Mouse (Mus musculus) brain, embryonic 14.5 days (tissue): ENCODE data around the gene Ccdc148. TPM values are rescaled to one million over a fixed set of nuclear protein-coding genes. Genes with fewer than 3 reads are reported as not detected.

ENCODE experiments used
- DNase-seq: peaks from one replicate; pipeline ENCODE4 v3.0.0-alpha.2; 2011; ENCODE audit warnings: low read depth
- CTCF ChIP-seq: fragments of 200-500 bp; IDR thresholded peaks from 2 replicates; pipeline ENCODE4 v1.5.1; 2012; ENCODE audit warnings: inconsistent platforms, mild to moderate bottlenecking, moderate library complexity, borderline replicate concordance; ENCODE audit not compliant: insufficient read depth, insufficient read length; ENCODE audit errors: extremely low read depth
- POLR2A ChIP-seq: fragments of 200-500 bp; IDR thresholded peaks from 2 replicates; pipeline ENCODE4 v1.6.1; 2012; ENCODE audit warnings: mild to moderate bottlenecking, inconsistent platforms, borderline replicate concordance; ENCODE audit not compliant: poor library complexity, insufficient read depth, insufficient read length, severe bottlenecking; ENCODE audit errors: extremely low read depth
- polyA plus RNA-seq: library from polyadenylated mRNA; depleted of rRNA; stranded (reverse); fragments of >200 nt; gene quantifications from 2 replicates; pipeline ENCODE4 v1.2.3, GENCODE M21; 2012; rRNA removed

Gene Ccdc148
- 1.9 and 2.5 TPM in 2 replicates for polyA plus RNA-seq

DNA sequence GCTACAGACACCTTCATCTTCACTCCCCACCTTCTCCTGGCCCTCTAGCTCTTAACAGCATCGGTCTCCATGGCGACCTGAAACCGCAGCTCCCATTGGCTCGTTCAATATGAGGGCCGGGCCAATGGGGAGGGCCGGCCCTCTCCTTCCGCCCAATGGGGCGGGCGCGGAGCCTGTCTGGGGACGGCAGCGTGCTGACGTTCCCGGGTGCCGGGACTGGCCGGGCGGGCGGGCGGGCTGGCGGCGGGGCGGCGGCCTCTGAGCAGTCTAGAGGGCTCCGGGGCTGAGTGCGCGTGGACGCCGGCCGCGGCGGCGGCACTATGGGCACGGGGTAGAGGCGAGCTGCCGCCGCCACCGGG is at the start of gene Ccdc148, which contains the start of gene Pkp4:
Ccdc148 (minus strand) TSS at position 79 of the 359 bp plus-strand sequence.
Pkp4 (plus strand) TSS at position 246 of the 359 bp plus-strand sequence.
- peak; percentile 99 for DNase-seq
- TF ChIP-seq CTCF = no peak
- TF ChIP-seq POLR2A = peak; percentile 53

DNA sequence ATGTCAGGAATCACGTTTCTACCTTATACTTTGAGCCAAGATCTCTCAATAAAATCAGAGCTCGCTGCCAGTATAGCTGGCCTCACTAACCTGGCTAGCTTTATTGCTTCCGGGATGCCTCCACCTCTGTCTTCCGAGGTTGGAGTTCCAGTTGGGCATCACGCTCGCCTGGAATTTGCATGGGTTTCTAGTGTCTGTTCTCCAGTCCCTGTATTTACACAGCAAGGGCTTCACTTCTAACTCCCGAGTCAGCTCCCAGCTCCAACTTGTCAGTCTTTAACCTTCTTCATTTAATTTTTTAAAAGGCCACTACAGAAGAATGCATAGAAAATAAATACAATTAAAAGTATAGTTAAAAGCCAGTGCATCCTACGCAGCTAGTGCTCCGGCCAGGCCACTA is 47.8 kb upstream of the Ccdc148 start:
- no peak for DNase-seq
- no peak for TF ChIP-seq CTCF
- no peak for TF ChIP-seq POLR2A

DNA sequence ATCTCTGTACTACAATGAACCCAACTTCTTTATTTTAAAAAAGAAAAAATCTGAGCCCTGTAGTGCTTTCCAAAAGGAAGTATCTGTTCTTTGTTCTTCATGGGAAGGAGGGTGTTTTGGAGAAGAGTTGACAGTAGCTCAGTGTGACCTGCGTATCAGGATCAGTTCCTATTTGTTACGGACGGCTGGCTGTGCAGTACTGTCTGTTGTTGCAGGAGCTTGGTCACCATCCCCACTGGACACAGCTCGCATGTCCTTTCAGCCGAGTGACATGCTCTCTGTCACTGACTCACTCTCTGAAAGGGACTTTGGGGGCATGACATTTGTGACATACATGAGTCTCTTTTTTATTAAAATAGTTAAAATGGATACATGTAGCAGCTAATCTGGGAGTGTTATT is 47.2 kb upstream of the Ccdc148 start:
- peak; percentile 25 for DNase-seq
- no peak for TF ChIP-seq POLR2A
- no peak for TF ChIP-seq CTCF

GRCm38 (mm10) chr2:59207240-59207639 is 46.8 kb upstream of the Ccdc148 start:
- DNase-seq = no peak
- no peak for TF ChIP-seq CTCF
- TF ChIP-seq POLR2A = no peak

- TF ChIP-seq POLR2A (no peak), CTCF (no peak)
- DNase-seq = no peak
These were observed 45.7 kb upstream of the Ccdc148 start for GRCm38 (mm10) chr2:59206190-59206589.

DNA sequence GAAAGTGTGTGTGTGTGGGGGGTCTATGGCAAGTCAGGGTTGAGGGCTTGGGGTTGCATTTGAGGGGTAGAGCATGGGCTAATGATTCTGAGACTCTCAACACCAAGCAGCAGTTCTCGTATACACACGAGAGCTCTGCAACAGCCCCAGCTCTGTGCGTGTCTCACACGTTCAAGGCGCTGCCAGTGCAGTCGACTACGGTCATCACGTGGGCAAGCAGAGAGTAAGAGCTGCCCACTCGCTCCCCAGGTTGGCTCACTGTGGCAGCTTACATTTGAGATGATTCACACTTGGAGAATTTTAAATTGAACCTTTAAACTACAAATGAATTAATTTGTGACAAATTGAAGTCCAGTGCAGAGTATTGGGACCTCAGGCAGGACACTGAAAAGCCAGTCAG is 44.6 kb upstream of the Ccdc148 start:
- no peak for DNase-seq
- TF ChIP-seq POLR2A (no peak), CTCF (no peak)

DNA sequence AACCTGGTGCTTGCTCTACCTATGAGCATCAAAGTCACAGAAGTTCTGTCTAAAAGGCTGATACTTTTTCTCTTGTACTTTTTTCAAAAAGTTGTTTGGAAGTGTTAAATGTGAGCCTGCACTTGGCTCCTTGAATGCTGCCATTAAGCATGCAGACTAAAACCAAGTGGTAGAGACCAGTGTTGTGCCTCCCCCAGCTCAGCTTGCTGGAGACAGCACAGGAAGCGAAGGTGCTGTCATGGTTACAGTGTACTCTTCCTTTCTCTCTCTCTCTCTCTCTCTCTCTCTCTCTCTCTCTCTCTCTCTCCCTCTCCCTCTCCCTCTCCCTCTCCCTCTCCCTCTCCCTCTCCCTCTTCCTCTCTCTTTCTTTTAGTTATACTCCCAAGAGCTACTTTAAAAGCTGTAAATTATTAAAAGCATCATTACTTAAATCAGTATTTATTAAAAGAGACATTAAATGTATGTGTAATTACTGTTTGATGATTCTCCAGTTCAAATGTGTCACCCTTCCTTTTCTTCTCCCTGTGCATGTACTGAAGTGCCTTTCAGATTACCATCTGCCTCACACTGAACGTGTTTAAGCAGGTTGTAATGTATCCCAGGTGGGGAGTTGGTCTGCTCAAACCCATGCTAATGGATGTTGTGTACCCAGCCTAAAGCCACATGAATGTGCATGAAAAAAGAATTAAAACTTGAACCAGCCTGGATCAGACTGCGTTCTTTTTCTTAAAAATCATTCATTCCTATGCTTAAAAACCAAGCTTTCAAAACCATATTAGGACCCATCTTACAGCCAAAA is 43.3 kb upstream of the Ccdc148 start:
- no peak for TF ChIP-seq POLR2A
- TF ChIP-seq CTCF = no peak
- peak; percentile 46 for DNase-seq

DNA sequence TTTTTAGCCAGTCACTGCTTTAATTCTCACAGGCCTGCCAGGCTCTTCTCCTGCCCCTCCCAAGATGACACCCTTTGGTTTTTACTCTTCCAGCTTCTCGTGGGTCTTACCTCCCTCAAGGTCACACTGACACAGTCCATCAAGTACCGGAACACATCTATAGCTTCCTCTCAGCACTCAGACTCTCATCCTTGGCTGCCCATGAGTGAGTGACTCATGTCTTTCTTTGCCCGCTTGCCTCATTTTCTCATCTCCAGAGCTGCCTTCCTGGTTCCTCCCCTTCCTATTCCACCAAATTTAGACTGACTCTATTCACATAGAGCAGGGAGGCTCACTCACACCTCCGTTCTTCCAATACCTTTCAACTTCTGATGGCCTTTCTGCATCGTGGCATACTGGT is 42.4 kb upstream of the Ccdc148 start:
- DNase-seq = no peak
- TF ChIP-seq POLR2A (no peak), CTCF (no peak)

DNA sequence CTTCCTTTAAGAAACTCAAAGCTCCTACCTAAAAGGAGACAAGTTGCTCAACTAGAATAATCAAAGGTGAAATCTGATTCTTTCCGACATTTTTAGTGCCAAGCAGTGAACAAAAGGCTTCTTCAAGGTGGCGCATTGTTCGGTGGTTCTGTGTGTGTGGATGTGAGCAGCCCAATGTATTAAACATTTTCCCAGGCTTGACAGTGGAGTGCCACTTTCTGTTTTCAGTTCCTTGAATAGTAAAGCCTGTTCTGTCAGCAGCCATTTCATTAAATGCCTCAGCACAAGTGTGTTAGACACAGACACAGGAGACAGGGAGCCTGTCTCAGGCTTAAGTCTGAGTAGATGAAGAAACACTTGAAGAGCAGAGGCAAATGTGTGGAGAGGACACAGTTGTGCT is 40.0 kb upstream of the Ccdc148 start:
- DNase-seq = peak; percentile 37
- no peak for TF ChIP-seq CTCF
- no peak for TF ChIP-seq POLR2A

- TF ChIP-seq POLR2A (no peak), CTCF (no peak)
- no peak for DNase-seq
These were observed 39.0 kb upstream of the Ccdc148 start for GRCm38 (mm10) chr2:59199476-59199976.

- TF ChIP-seq POLR2A = no peak
- TF ChIP-seq CTCF = no peak
- DNase-seq = no peak
These were observed 36.7 kb upstream of the Ccdc148 start for GRCm38 (mm10) chr2:59197156-59197555.

DNA sequence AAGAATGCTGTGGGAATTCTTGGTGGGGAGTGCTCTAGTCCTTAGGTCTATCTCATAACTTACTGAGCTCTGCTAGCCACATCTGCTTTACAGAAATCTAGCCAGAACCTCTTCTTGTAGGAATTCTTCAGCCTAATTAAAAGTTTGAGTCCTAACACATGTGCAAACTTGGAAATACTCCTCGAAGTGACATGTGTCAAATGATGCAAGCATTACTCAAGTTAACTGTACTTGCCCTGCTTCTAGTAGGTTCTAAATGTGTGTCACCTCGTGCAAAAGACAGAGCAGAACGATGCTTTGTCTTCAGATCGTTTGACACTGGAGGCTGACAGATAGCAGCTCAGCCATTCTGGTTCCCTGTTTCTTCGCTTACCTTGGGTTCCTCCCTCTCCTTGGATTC is 32.6 kb upstream of the Ccdc148 start:
- TF ChIP-seq POLR2A (no peak), CTCF (no peak)
- DNase-seq = no peak

DNA sequence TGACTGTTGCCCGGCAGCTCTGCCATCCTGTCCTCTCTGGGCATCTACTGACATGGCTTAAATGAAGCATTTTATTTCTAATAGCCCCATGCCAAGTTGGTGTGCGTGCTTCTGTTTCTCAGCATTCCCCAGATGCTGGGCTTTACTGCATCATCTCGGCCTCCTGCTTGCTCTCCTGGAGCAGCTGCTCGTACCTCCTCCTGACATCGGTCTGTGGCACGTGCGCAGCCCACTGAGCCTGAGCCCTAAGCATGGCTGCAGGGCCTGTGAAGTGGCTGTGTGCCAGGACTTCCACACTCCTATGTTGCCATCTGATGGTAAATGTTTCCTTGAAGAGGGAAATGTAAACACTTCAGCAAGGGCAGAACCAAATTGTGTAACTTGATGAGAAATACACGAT is 31.0 kb upstream of the Ccdc148 start:
- TF ChIP-seq POLR2A (no peak), CTCF (no peak)
- DNase-seq = peak; percentile 53

GRCm38 (mm10) chr2:59190186-59190585 is 29.7 kb upstream of the Ccdc148 start:
- TF ChIP-seq CTCF = no peak
- TF ChIP-seq POLR2A = no peak
- no peak for DNase-seq
